Mouse (Mus musculus) 3134 (cell line): ENCODE results near the gene Hist1h4h.

Experiments used
- DNase-seq: peaks from one replicate; pipeline ENCODE4 v3.0.0-alpha.2; 2011; ENCODE audit warnings: low spot score; ENCODE audit not compliant: insufficient read length; ENCODE audit errors: extremely low read depth

Gene Hist1h4h

GRCm38 (mm10) chr13:23530901-23531875, at the start of gene Hist1h4h:
Gene Hist1h4h (plus strand): TSS chr13:23531050.
- peak; percentile 95 for DNase-seq

- DNase-seq = no peak
Observed at GRCm38 (mm10) chr13:23483153-23483552, 47.7 kb upstream of the Hist1h4h start.

- DNase-seq = no peak
Observed at GRCm38 (mm10) chr13:23485271-23485670, 45.6 kb upstream of the Hist1h4h start.

GRCm38 (mm10) chr13:23488400-23489322, 42.2 kb upstream of the Hist1h4h start, which contains the start of gene Btn2a2:
Gene Btn2a2 (minus strand): TSS chr13:23488857.
- DNase-seq = peak; percentile 40

- no peak for DNase-seq
Observed at GRCm38 (mm10) chr13:23490863-23491262, 40.0 kb upstream of the Hist1h4h start.

GRCm38 (mm10) chr13:23491263-23491662, 39.6 kb upstream of the Hist1h4h start:
- DNase-seq = no peak

- DNase-seq = no peak
Observed at GRCm38 (mm10) chr13:23491990-23492389, 38.9 kb upstream of the Hist1h4h start.

- no peak for DNase-seq
Observed at GRCm38 (mm10) chr13:23495526-23495925, 35.3 kb upstream of the Hist1h4h start.

- DNase-seq = peak; percentile 54
Observed at GRCm38 (mm10) chr13:23497656-23498321, 33.1 kb upstream of the Hist1h4h start.

- no peak for DNase-seq
Observed at GRCm38 (mm10) chr13:23498653-23499052, 32.2 kb upstream of the Hist1h4h start.

- peak; percentile 36 for DNase-seq
Observed at GRCm38 (mm10) chr13:23499943-23500342, 30.9 kb upstream of the Hist1h4h start.

GRCm38 (mm10) chr13:23500424-23501200, 30.2 kb upstream of the Hist1h4h start:
- peak; percentile 70 for DNase-seq

- no peak for DNase-seq
Observed at GRCm38 (mm10) chr13:23501511-23501910, 29.3 kb upstream of the Hist1h4h start.

- no peak for DNase-seq
Observed at GRCm38 (mm10) chr13:23502031-23502567, 28.8 kb upstream of the Hist1h4h start.

- no peak for DNase-seq
Observed at GRCm38 (mm10) chr13:23502916-23503315, 27.9 kb upstream of the Hist1h4h start.

- peak; percentile 51 for DNase-seq
Observed at GRCm38 (mm10) chr13:23503797-23504196, 27.1 kb upstream of the Hist1h4h start.

GRCm38 (mm10) chr13:23505662-23506345, 25.0 kb upstream of the Hist1h4h start:
- DNase-seq = peak; percentile 56

- peak; percentile 69 for DNase-seq
Observed at GRCm38 (mm10) chr13:23506351-23506750, 24.5 kb upstream of the Hist1h4h start.
